Mouse (Mus musculus): ENCODE data around the gene Olfr92.

The Olfr92 gene

DNA sequence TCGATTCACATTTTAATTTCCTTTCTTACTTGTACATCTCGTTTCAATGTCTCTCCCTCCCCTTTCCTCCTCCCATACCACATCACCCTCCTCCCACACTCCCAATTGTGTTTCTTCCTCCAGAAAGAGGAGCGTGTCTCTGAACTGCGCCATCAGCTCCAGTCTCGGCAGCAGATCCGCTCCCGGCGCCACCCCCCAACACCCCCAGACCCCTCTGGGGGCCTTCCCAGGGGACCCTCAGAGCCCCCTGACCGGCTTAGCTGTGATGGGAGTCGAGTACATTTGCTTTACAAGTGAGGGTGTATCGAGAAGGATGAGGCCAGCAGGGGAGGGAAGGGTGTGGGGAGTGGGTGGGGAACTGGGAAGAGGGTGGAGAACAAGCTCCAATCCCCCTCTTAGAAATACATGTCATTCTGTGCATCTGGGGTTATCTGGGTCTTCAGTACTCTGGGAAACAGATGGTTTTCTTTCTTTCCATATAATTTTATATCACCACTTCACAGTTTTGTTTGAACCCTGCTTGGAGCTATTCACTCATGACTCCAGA, 47.1 kb downstream of the Olfr92 start:
- no peaks in the 10 kb centered on the region for H3K36me3 ChIP-seq (ENCODE audit: control insufficient read depth, insufficient read depth, low read length, poor library complexity, severe bottlenecking)
- DNase-seq (ENCODE audit: low read depth, low spot score): no peak

DNA sequence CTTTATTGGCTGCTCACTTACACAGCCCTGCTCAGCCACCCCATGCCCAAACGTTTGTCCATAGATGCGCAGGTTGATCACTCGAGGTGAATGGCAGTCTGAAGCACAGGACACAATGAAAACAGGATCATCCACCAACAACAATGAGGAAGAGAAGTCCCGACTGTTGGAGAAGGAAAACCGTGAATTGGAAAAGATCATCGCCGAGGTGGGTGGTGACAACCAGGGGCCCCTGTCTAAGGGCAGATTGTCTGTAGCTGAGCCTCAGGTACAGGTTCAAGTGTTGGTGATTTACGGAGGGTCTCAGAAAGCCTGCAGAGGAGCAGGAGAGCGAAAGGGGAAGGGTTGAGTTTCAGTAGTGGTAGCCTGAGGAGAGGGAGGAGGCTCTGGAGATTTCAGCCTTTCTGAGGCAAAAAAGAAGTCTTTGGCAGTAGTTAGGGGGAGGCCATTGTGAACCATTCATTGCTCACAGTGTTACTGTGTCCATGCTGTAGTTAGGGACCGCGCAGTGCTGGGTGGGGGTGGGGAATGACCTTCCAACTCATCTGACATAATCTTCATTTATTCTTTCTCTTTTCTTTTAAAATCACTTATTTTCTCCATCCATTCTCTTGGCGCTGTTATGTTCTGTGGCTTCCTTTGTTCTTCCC, 47.7 kb downstream of the Olfr92 start:
- no peak for DNase-seq (ENCODE audit: low read depth, low spot score)
- Histone ChIP-seq H3K27me3 (ENCODE audit: control insufficient read depth, insufficient read depth, low read length, poor library complexity, severe bottlenecking) (no peaks in the 10 kb centered on the region), H3K36me3 (ENCODE audit: control insufficient read depth, insufficient read depth, low read length, poor library complexity, severe bottlenecking) (no peaks in the 10 kb centered on the region)

More for the DNA sequence above, 47.1 kb downstream of the Olfr92 start:
- H3K27me3 ChIP-seq (ENCODE audit: control insufficient read depth, insufficient read depth, low read length, poor library complexity, severe bottlenecking): no peaks in the 10 kb centered on the region

- Histone ChIP-seq H3K36me3 (ENCODE audit: control insufficient read depth, insufficient read depth, low read length, poor library complexity, severe bottlenecking) (no peaks in the 10 kb centered on the region), H3K27me3 (ENCODE audit: control insufficient read depth, insufficient read depth, low read length, poor library complexity, severe bottlenecking) (no peaks in the 10 kb centered on the region)
- DNase-seq (ENCODE audit: low read depth, low spot score): no peak
Observed at GRCm38 (mm10) chr17:37070121-37070520, 49.8 kb downstream of the Olfr92 start.

DNA sequence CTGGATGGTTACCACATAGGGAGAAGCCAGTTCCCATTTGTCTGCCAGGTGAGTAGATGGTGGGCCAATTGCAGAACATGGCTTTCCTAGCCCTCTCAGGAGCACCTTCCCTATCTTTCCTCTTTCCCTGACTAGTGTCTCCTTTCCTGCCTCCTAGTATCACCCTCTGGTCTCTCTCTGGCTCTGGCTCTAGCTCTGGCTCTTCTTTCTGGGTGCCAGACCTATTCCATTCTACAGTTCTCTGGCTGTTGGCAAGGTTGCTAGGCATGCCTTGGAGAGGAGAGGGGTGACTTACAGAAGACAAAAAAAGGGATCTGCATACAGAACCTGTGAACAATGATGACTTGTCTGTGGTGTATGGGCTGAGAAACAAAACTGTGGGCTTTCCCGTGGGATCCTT, 52.0 kb downstream of the Olfr92 start:
- H3K36me3 ChIP-seq (ENCODE audit: control insufficient read depth, insufficient read depth, low read length, poor library complexity, severe bottlenecking): 0 out of 2 replicates have a peak, but pooled peaks cover 2% of the 10 kb centered on the region
- H3K27me3 ChIP-seq (ENCODE audit: control insufficient read depth, insufficient read depth, low read length, poor library complexity, severe bottlenecking): no peaks in the 10 kb centered on the region
- DNase-seq (ENCODE audit: low read depth, low spot score): no peak

DNA sequence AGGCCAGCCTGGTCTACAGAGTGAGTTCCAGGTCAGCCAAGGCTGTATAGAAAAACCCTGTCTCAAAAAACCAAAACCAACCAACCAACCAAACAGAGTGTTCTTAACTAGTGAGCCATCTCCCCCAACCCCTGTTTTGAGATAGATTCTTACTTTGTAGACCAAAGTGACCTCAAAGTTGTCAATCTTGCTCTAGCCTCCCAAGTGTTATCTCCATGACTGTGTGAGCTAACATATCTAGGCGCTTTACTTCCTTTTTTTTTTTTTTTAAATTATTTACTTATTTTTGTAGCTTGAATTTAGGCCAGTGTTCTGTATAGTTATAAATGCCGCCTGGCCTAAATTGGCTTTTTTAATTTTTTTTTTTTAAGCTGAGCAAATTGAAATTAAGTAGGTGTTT, 53.9 kb downstream of the Olfr92 start:
- Histone ChIP-seq H3K27me3 (ENCODE audit: control insufficient read depth, insufficient read depth, low read length, poor library complexity, severe bottlenecking) (no peaks in the 10 kb centered on the region), H3K36me3 (ENCODE audit: control insufficient read depth, insufficient read depth, low read length, poor library complexity, severe bottlenecking) (0 out of 2 replicates have a peak, but pooled peaks cover 2% of the 10 kb centered on the region)
- DNase-seq (ENCODE audit: low read depth, low spot score): no peak

DNA sequence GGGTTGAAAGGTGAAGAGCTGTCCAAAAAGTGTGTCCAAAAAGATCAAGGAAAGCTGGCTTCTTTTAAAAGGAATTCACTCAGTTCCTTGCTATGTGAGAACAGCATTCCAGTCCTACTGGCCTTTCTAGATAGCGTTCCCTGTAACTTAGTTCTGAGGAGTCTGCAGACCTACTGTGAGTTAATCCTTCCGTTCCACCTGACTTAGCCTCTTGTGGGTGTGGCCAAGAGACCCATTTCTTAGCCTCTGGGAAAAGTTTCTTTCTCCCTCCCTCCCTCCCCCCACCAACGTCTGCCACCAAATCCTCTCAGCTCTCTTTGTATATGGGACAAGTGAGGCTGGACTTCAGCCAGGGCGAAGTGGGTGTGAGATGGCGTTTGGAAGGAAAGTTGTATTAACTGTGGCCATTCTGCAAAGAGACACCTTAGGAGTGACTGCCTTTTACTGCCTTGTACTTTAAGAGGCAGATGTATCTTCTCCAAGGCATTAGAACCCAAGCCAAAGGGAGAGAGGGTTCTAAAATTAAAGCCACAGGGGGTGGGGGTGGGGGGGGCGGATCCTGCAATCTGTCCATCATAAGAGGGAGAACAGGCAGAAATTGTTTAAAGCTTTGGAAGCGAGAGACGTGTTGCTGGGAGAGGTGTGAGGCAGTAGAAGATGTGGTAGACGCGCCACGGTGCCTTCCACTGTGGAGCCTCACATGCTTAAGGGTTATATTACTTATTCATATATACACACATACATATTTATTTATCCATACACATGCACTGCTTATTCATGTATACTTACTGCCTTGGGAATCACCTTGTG, 56.0 kb downstream of the Olfr92 start:
- no peak for DNase-seq (ENCODE audit: low read depth, low spot score)
- H3K36me3 ChIP-seq (ENCODE audit: control insufficient read depth, insufficient read depth, low read length, poor library complexity, severe bottlenecking): 0 out of 2 replicates have a peak, but pooled peaks cover 2% of the 10 kb centered on the region
- no peaks in the 10 kb centered on the region for H3K27me3 ChIP-seq (ENCODE audit: control insufficient read depth, insufficient read depth, low read length, poor library complexity, severe bottlenecking)

DNA sequence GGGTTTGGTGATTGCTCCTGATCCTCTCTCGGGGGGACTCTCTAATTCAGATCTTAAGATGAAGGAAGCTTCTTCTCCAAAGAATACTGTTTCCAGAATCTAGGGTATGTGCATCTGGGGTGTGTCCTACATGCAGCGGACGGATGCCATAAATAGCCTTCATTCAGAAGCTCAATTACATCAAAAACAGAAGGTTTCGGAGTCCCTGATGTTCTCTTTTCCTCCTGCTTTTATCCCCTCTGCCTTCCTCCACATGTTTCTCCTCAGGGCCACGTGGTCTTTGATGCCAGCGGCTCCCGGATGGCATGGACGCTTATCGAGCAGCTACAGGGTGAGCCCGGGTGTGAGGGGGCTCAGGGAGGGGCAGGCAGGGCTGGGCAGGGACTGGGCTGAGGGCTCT, 56.8 kb downstream of the Olfr92 start:
- H3K27me3 ChIP-seq (ENCODE audit: control insufficient read depth, insufficient read depth, low read length, poor library complexity, severe bottlenecking): no peaks in the 10 kb centered on the region
- 0 out of 2 replicates have a peak, but pooled peaks cover 2% of the 10 kb centered on the region for H3K36me3 ChIP-seq (ENCODE audit: control insufficient read depth, insufficient read depth, low read length, poor library complexity, severe bottlenecking)
- no peak for DNase-seq (ENCODE audit: low read depth, low spot score)

DNA sequence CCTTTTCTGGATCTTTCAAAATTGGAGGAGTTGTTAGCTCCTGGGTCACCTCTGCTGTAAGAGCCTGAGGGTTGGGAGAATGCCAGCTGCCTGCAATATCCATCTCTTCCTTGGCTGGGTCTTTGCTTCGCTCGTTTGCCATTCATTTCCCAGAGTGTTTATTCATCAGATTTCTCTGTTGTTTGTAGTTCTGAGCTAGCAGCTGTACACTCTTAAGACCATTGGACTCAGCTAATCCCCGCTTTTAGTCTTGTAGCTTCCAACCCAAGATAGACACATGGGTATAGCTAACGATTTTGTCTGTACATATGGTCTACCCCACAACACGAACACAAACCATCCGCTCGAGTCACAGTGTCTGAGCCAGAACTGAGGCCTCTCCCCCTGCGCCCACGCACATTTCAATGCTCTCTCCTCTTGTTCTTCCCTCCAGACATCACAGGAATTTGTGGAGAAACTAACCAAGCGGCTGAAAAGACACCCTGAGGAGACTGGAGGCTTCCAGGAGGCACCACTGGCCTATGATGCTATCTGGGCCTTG, 57.7 kb downstream of the Olfr92 start:
- no peak for DNase-seq (ENCODE audit: low read depth, low spot score)
- Histone ChIP-seq H3K36me3 (ENCODE audit: control insufficient read depth, insufficient read depth, low read length, poor library complexity, severe bottlenecking) (0 out of 2 replicates have a peak, but pooled peaks cover 2% of the 10 kb centered on the region), H3K27me3 (ENCODE audit: control insufficient read depth, insufficient read depth, low read length, poor library complexity, severe bottlenecking) (no peaks in the 10 kb centered on the region)

DNA sequence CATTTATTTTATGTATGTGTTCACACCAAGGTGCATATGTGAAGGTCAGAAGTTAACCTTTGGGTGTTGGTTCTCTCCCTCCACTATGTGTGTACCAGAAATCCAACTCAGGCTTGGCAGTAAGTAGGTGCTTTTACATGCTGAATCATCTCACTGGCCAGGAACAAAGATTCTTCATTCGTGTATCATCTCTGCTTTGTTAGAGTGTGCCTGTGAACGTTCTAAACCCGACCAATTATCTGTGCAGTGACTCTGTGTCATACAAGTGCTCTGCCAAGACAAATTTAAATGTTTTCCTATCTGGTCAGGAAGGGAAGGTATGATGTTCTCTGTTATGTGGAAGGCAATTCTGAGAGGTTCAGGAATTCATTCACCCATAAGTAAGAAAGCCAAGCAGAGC, 58.5 kb downstream of the Olfr92 start:
- no peaks in the 10 kb centered on the region for H3K27me3 ChIP-seq (ENCODE audit: control insufficient read depth, insufficient read depth, low read length, poor library complexity, severe bottlenecking)
- H3K36me3 ChIP-seq (ENCODE audit: control insufficient read depth, insufficient read depth, low read length, poor library complexity, severe bottlenecking): 0 out of 2 replicates have a peak, but pooled peaks cover 2% of the 10 kb centered on the region
- DNase-seq (ENCODE audit: low read depth, low spot score): no peak
